Mouse (Mus musculus) cerebellum, postnatal 36 days (tissue): ENCODE data around the gene Arhgap15.
A peak's percentile ranks its signal among the peaks of the same experiment; 100 is the strongest.

Experiments used
- DNase-seq, 2 experiments: peaks; one replicate each; pipeline ENCODE4 v3.0.0; 2021 to 2022; ENCODE audit warnings: mixed read lengths in 2 of 2

Gene Arhgap15

GRCm38 (mm10) chr2:44039522-44040203 is 291.0 kb downstream of the Arhgap15 start:
- DNase-seq, result no peak

GRCm38 (mm10) chr2:44044088-44044487 is 295.5 kb downstream of the Arhgap15 start:
- DNase-seq, result no peak

- no peak for DNase-seq
Observed at GRCm38 (mm10) chr2:44044634-44045033, 296.0 kb downstream of the Arhgap15 start.

GRCm38 (mm10) chr2:44045231-44045630 is 296.6 kb downstream of the Arhgap15 start:
- DNase-seq, result no peak

GRCm38 (mm10) chr2:44060306-44060705 is 311.7 kb downstream of the Arhgap15 start:
- no peak for DNase-seq

- no peak for DNase-seq
Observed at GRCm38 (mm10) chr2:44060716-44061115, 312.1 kb downstream of the Arhgap15 start.

- DNase-seq, result no peak
Observed at GRCm38 (mm10) chr2:44065067-44065466, 316.4 kb downstream of the Arhgap15 start.

GRCm38 (mm10) chr2:44068151-44068840 is 319.7 kb downstream of the Arhgap15 start:
- no peak for DNase-seq

- DNase-seq, result peak; percentile 64 to 69
Observed at GRCm38 (mm10) chr2:44068906-44069305, 320.3 kb downstream of the Arhgap15 start.

- DNase-seq, result no peak
Observed at GRCm38 (mm10) chr2:44076570-44076969, 327.9 kb downstream of the Arhgap15 start.

GRCm38 (mm10) chr2:44080530-44080929 is 331.9 kb downstream of the Arhgap15 start:
- no peak for DNase-seq

- no peak for DNase-seq
Observed at GRCm38 (mm10) chr2:44081241-44081640, 332.6 kb downstream of the Arhgap15 start.

- DNase-seq, result no peak
Observed at GRCm38 (mm10) chr2:44084471-44084870, 335.8 kb downstream of the Arhgap15 start.

GRCm38 (mm10) chr2:44086403-44087056 is 337.9 kb downstream of the Arhgap15 start:
- no peak for DNase-seq

- no peak for DNase-seq
Observed at GRCm38 (mm10) chr2:44098552-44098951, 349.9 kb downstream of the Arhgap15 start.

- no peak for DNase-seq
Observed at GRCm38 (mm10) chr2:44102351-44102750, 353.7 kb downstream of the Arhgap15 start.

- DNase-seq, result no peak
Observed at GRCm38 (mm10) chr2:44103321-44103720, 354.7 kb downstream of the Arhgap15 start.

GRCm38 (mm10) chr2:44103742-44104141 is 355.1 kb downstream of the Arhgap15 start:
- no peak for DNase-seq

- DNase-seq, result peak; percentile 4
Observed at GRCm38 (mm10) chr2:44104282-44105197, 355.9 kb downstream of the Arhgap15 start.

GRCm38 (mm10) chr2:44105198-44105555 is 356.6 kb downstream of the Arhgap15 start:
- no peak for DNase-seq

- DNase-seq, result no peak
Observed at GRCm38 (mm10) chr2:44106359-44106758, 357.7 kb downstream of the Arhgap15 start.

GRCm38 (mm10) chr2:44111276-44111675 is 362.7 kb downstream of the Arhgap15 start:
- DNase-seq, result no peak
